Mouse (Mus musculus) heart, adult 18-20 months (tissue): Measurements from ENCODE around the gene Nsmce1. TPM values are rescaled to one million over a fixed set of nuclear protein-coding genes. Genes with fewer than 3 reads are reported as not detected.
"Not testable (repeated sequence)": the region's sequence is repeated elsewhere in the genome, so short reads cannot be mapped to it uniquely, and the experiment has no call there.

Experiments
- DNase-seq, 2 experiments: peaks; one replicate each; pipeline ENCODE4 v3.0.0; 2021 to 2022; ENCODE audit warnings: mixed read lengths in 1 of 2
- total RNA-seq, 2 experiments: library from RNA; stranded (reverse); gene quantifications; 2 replicates each; pipeline ENCODE4 v1.2.3; 2021

The Nsmce1 gene
- total RNA-seq, 2 experiments from 2014 or later, result 32.3 to 35.1 TPM

DNA sequence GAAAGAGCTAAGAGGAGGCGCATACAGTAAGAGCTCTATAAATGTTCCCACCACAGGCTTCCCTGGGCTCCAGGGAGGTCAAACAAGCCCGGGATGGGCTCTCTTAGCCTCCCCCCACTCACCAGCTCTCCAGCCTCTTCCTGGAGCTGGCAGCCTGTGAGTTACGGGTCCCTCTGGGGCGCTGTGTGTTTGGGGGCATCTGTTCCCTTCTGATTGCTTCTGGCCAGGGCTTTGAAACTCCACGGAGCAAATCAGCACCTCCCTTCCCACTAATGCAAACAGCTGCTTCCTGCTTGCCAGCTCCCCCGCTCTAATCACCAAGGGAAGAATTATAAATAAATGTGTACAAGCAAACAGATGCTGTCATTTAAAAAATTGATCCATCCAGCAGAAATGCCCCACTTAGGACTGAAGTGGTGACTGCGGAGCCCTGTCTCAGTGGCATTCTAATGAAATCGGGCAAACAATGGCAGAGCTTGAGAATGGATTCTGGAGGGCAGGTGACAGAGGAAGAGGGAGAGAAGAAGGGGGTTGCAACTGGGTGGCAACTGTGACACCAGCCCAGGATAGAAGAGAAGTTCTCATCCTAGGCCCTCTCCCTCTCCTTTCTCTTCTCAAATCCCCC is 56.6 kb downstream of the Nsmce1 start:
- no peak for DNase-seq

- no peak for DNase-seq
These were observed 57.5 kb downstream of the Nsmce1 start for GRCm38 (mm10) chr7:125433874-125434273.

- DNase-seq, result no peak
These were observed 61.1 kb downstream of the Nsmce1 start for GRCm38 (mm10) chr7:125430170-125430842.

DNA sequence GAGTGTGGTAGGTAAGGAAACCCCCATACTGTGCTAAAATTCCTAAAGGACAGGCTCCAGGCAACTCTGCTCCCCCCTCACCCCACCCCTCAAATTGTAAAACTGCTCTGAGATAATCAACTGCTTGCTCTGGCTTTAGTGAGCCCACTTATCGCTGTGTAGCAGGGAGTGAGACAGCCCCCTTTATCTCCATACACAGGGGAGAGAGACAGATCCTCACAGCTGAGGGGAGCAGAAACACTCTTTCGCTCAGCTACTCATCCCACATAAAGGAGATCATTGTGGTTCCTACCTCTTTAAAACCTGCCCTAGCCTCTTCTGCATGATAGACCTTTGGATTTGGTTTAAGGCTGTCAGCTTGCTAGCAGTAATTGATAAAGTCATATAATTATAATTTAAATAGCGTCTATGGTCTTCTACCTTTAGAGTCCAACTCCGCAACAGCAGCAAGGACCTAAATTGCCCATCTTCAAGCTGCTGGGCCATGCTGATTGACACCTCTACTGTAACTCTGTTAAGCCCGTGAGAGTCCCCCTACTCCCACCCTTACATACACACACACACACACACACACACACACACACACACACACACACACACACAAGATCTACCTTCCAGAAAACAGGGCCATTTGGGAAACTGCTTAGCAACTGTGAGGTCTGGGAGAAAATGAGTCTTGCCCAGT is 62.4 kb downstream of the Nsmce1 start:
- DNase-seq, result not testable (repeated sequence)

DNA sequence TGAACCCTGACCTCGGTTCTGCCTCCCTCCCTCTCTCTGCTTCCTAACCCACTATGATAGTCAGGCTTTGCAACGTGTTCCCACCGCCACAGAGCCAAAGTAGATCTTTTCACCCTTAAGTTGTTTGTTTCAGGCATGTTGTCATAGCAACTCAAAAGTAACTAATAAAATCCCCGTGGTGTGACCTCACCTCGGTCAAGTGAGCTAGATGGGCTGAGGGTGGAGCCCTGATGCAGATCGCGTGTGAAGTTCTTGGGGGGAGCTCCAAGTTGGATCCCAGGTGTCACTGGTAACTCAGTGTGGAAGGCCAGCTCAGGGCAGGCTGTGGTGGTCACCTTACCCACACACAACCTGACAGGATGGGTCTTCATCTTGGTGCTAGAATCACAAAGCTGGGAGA is 63.0 kb downstream of the Nsmce1 start:
- DNase-seq, result no peak

GRCm38 (mm10) chr7:125427492-125428090 is 63.8 kb downstream of the Nsmce1 start:
- DNase-seq, result peak in 1 of 2 experiments; percentile 9

- DNase-seq, result no peak
These were observed 68.3 kb downstream of the Nsmce1 start for GRCm38 (mm10) chr7:125423056-125423455.

GRCm38 (mm10) chr7:125421911-125422310 is 69.5 kb downstream of the Nsmce1 start:
- DNase-seq, result no peak

DNA sequence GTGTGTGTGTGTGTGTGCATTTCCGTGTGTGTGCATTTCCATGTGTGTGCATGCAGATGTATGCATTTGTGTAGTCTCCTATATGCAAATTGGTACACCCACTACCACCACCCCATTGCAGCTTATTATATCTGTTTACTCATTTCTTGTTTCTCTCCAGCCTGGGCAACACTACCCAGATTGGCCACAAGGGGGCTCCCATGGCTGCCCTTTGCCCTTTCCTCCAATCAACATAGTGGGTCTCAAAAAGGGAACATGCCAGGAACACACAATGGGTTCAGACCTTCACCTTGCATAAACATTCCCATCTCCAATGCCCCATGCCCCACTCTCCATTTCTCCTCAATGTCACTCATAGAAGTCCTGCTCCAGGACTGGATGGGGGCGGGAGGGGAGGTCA is 71.2 kb downstream of the Nsmce1 start:
- peak; percentile 18 to 62 for DNase-seq

- no peak for DNase-seq
These were observed 73.0 kb downstream of the Nsmce1 start for GRCm38 (mm10) chr7:125418413-125418812.

Other genes starting within 250 kb of the Nsmce1 start
- gene Kdm8, start 46.9 kb downstream of the Nsmce1 start, total RNA-seq, result 1 to 10 TPM; 3.6 to 5.2 TPM
- 10 to 100 TPM; 17.0 to 23.6 TPM for gene Il4ra, start 60.5 kb upstream of the Nsmce1 start, total RNA-seq
- 1 to 10 TPM in 1 of 2 experiments, under 1 TPM in 1; 0.47 to 2.9 TPM for gene Il21r, start 111.8 kb upstream of the Nsmce1 start, total RNA-seq
- 10 to 100 TPM; 48.1 to 57.9 TPM for gene Gtf3c1, start 216.2 kb upstream of the Nsmce1 start, total RNA-seq
- gene D430042O09Rik, start 216.3 kb upstream of the Nsmce1 start, total RNA-seq, result 10 to 100 TPM in 1 of 2 experiments, 1 to 10 TPM in 1; 7.9 to 11.9 TPM